Mouse (Mus musculus) forebrain, embryonic 10.5 days (tissue): ENCODE measurements at regions not wholly inside any gene's neighbourhood (a gene's known extent, or its start where the extent isn't known, plus 50 kb on each side); places are given as distances from the start of the nearest gene placed in this dataset.
"Not testable (repeated sequence)": the region's sequence is repeated elsewhere in the genome, so short reads cannot be mapped to it uniquely, and the experiment has no call there.

Experiments used
- DNase-seq: peaks from one replicate; pipeline ENCODE4 v3.0.0-alpha.2; 2017; ENCODE audit warnings: low spot score; ENCODE audit errors: extremely low spot score
- H3K27ac ChIP-seq: fragments of 300-500 bp; sonication (generic); 2 replicates; pipeline ENCODE4 v1.5.1; 2016; ENCODE audit warnings: mild to moderate bottlenecking
- H3K27me3 ChIP-seq: fragments of 300-500 bp; sonication (generic); 2 replicates; pipeline ENCODE4 v1.6.1; 2016; ENCODE audit warnings: mild to moderate bottlenecking; ENCODE audit not compliant: poor library complexity, severe bottlenecking
- H3K36me3 ChIP-seq: fragments of 300-500 bp; sonication (generic); replicated peaks from 2 replicates; pipeline ENCODE4 v1.6.1; 2016; ENCODE audit warnings: mild to moderate bottlenecking, moderate library complexity
- H3K4me1 ChIP-seq: fragments of 300-500 bp; sonication (generic); 2 replicates; pipeline ENCODE4 v1.6.1; 2016
- H3K4me3 ChIP-seq: fragments of 300-500 bp; sonication (generic); 2 replicates; pipeline ENCODE4 v1.5.1; 2016; ENCODE audit warnings: mild to moderate bottlenecking, moderate library complexity
- H3K9me3 ChIP-seq: fragments of 300-500 bp; sonication (generic); 2 replicates; pipeline ENCODE4 v1.6.1; 2016; ENCODE audit warnings: mild to moderate bottlenecking, moderate library complexity
- WGBS: fragments of 180-500 bp; shearing (Covaris S2); methylation state at CpG from one replicate; pipeline ENCODE4 v1.1.7; 2016; 5-methylcytosine and 5-hydroxymethylcytosine counted together

DNA sequence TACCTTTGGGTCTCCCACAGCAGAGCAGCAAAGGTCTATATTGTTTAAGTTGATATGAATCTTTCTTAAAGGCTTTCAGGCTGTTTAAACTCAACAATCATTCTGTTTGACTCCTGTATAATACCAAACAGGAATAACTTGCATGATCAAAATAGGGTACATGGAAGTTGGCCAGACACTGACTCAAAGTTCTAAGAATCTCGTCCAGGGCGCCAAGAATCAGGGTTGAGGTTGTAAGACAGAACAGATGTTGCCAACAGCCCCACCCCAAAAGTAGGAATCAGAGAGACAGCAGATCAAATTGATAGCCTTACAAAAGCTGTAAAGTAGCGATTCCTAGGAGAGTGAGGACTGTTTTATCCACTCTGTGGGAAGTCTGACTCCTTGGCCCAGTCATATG is 88.3 kb upstream of the Prlr start:
- H3K4me1 ChIP-seq = no peaks in the 10 kb centered on the region
- H3K36me3 ChIP-seq = no peaks in the 10 kb centered on the region
- no peak for DNase-seq
- H3K27ac ChIP-seq = no peak overlapping the region
- no peaks in the 10 kb centered on the region for H3K9me3 ChIP-seq
- no peaks in the 10 kb centered on the region for H3K27me3 ChIP-seq
- WGBS = 86% methylated on average over 3 of the region's 3 CpGs
- no peak overlapping the region for H3K4me3 ChIP-seq

DNA sequence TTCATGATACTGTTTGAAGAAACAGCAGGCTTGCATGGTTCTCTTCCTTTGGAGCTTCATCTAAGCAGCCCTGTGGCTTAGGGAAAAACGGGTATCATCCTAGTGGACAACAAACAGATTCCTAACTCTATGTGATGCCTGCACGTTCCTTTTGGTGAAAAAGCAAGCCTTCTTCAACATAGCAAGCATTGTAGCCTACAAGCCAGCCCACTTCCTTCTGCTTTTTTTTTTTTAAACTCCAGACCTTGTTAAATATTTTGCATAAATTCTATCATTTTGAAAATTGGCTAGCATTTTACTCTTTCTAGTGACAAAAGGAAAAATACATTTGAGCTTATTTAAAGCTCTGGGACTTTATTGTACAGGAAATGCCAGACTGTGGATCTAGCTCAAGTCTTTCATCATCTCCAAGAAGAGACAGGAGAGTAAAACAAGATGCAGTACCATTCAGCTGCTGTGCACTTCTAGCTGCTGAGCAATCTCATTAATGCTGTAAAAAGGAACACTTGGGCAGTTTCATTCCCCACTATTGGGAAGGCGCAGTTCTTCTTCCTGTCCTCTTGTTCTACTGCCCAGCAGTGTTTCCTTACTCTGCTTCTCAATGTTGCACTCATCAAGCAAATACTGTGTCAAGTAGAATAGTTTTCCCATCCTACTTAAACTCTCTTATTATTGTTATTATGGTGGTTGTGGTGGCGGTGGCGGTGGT is 86.5 kb upstream of the Prlr start:
- Histone ChIP-seq H3K4me1 (no peaks in the 10 kb centered on the region), H3K36me3 (no peaks in the 10 kb centered on the region), H3K27me3 (no peaks in the 10 kb centered on the region), H3K9me3 (no peaks in the 10 kb centered on the region), H3K27ac (no peak overlapping the region), H3K4me3 (no peak overlapping the region)
- 87% methylated on average over 5 of the region's 5 CpGs for WGBS
- no peak for DNase-seq

DNA sequence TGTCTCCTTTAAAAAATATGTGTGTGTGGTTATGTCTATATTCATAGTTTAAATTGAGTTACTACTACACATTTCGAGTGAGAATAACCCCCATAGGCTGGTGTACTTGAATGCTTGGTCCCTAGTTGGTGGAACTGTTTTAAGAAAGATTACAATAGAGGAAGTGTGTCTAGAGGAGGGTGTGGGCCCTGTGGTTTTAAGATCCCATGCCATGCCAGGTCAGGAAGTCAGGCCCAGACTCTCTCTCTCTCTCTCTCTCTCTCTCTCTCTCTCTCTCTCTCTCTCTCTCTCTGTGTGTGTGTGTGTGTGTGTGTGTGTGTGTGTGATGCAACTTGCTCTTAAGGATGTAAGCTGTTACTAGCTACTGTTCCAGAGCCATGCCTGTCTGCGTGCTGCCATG is 73.7 kb upstream of the Prlr start:
- H3K9me3 ChIP-seq = no peaks in the 10 kb centered on the region
- 94% methylated on average over 2 of the region's 2 CpGs for WGBS
- DNase-seq = no peak
- H3K4me3 ChIP-seq = no peak overlapping the region
- no peaks in the 10 kb centered on the region for H3K36me3 ChIP-seq
- no peaks in the 10 kb centered on the region for H3K27me3 ChIP-seq
- no peaks in the 10 kb centered on the region for H3K4me1 ChIP-seq
- no peak overlapping the region for H3K27ac ChIP-seq

DNA sequence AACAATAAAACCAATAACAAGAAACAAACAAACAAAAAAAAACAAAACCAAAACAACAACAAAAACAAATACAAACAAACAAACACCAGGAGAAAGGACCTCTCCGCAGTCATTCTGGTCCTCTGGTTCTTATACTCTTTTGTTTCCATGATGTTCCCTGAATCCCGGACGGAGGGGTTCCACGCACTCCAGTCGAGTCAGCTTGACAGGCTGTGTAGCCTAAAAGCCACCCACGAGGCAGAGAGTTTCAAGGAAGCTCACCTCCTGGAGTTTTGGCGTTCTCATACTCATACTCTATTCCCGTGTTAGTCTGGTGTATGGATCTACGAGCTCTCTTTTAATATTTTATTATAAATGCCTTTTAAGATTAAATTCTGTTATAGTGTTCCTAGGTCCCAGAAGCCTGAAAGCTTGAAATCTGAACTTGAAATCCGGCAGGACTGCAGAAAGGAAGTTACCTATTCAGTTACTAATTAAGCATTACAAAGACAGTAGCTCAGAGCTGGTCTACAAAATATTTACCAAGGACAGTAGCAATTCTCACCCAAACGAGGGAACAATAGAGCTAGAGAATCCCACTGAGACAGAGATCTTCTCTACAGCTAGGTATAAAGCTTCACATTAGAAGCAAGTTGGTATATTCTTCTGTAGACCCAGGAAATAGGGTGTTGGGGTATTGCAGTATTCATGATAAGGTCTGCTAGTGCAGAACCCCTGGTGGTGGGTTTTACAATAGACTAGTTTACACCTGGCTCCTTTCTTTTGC is 71.6 kb upstream of the Prlr start:
- DNase-seq, H3K4me1 ChIP-seq, H3K36me3 ChIP-seq, H3K27ac ChIP-seq, H3K9me3 ChIP-seq, H3K27me3 ChIP-seq, H3K4me3 ChIP-seq: not testable (repeated sequence)
- 65% methylated on average over 11 of the region's 11 CpGs for WGBS

DNA sequence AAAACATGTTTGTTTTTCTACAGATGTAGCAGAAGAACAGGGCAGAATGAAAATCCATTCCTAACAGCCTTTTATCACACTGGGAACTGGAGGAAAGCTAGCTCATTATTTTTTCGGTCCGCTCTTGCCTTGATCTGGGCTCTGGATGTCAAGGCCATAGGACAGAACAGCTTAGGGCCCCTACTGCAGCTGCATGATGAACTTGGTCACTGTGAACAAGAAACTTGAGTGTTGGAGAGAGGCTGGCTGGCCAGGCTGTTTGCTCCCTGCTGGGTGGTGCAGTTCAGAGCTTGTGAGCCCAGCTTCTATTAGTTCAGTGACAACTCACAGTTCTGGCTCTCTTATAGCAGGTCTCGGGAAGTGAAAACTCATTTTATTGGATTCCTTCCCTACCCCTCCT is 70.2 kb upstream of the Prlr start:
- no peak overlapping the region for H3K4me3 ChIP-seq
- 91% methylated on average over 3 of the region's 3 CpGs for WGBS
- H3K36me3 ChIP-seq = no peaks in the 10 kb centered on the region
- DNase-seq = no peak
- no peaks in the 10 kb centered on the region for H3K27me3 ChIP-seq
- no peak overlapping the region for H3K27ac ChIP-seq
- H3K4me1 ChIP-seq = no peaks in the 10 kb centered on the region
- H3K9me3 ChIP-seq = no peaks in the 10 kb centered on the region
